Mouse (Mus musculus) liver, adult (tissue): ENCODE measurements around the gene Klhl34.

Experiments used
- GATA4 ChIP-seq: IDR thresholded peaks from 2 replicates; pipeline ENCODE4 v1.6.1; 2014; ENCODE audit warnings: mild to moderate bottlenecking, low read length; ENCODE audit not compliant: insufficient replicate concordance

Klhl34 gene

DNA sequence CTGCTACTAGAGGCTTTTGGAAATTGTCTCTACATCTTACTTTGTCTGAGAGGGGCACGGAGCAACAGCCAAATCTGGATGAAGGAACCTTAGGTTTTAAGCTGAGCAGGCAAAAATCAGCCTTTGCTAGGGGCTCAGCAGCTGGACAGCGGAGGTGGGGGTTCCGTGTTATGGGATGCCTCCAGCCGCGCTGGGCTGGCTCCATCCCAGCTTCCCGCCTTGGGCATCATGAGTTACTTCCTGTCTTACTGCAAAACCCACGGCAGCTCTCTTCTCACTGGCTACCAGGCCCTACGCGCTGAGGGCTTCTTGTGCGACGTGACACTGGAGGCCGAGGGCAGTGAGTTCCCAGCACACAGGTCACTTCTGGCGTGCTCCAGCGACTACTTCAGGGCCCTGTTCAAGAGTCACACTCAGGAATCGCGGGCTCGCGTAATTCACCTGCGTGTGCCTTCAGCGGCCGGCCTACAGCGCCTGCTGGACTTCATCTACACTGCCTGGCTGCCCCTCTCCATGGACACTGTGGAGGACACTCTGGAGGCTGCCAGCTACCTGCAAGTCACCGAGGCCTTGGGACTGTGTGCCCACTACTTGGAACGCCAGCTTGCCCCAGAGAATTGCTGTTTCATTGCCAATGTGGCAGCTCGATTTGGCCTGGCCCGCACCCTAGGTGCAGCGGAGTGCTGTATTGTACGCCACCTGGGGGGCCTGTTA, at the start of gene Klhl34:
Gene Klhl34, plus strand, starts transcription at position 229 of the 714 bp plus-strand sequence.
- no peak for TF ChIP-seq GATA4

DNA sequence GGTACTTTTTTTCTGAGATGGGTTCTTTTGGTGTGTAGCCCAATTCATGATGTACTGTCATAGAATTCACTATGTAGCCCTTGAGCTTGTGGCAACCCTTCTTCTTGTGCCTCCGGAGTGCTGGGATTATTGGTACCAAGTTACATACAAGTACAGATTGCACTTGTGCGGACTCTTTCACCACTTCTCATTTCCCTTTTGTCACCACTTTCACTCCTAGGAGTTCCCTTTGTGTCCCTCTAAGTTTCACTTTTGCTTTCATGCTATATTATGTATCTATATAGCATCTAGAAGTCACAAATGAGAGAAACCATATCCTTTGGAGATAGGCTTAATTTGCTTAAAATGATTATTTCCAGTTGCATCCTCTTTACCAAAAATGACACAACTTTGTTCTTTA, 16.6 kb upstream of the Klhl34 start:
- TF ChIP-seq GATA4 = no peak

DNA sequence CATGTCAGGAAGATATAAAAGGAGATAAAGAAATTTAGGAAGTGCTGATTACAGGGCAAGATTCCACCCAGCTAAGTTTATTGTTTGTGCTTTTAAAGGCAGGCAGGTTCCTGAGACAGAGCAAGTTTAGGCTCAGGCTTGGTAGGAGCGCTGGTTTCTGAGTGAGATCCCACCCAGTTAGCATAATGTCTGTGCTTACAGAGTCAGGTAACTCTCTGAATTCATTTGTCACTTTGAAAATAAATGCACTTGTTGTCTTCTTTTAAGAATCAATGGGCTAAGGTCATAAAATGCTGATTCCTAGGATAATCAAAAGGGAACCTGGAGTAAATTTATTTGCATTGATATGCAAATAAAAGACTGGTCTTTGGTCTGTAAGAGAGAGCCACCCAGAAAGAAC, 8.5 kb upstream of the Klhl34 start:
- TF ChIP-seq GATA4 = no peak

DNA sequence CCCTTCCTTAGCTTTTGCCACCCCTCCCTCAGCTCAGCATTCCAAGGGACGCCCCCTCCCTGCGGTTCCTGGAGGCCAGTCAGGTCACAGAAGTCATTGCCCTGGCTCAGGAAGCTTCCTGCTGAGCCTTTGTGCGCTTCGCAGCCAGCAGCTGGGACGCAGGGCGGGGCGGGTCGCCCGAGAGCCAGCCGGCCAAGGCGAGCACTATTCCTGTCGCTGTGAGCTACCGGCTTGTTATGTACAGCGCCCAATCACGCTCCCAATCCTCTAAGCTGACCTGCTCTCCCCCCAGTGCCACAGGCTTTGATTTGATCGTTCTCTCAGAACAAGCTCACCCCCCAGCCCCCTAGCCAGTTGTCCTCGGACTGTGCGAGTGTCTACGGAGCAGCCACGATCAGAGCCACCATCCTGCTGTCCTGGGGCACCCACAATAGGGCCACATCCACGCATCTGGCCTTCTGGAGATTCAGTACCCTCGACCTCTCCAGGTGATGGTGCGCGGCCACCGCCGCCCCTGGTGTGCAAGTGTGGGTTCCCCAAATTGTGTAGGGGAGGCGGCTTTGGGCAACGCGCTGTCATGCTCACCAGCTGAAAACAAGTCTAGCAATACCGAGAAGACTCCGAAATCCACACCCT, 546 bp upstream of the Klhl34 start:
- no peak for TF ChIP-seq GATA4

DNA sequence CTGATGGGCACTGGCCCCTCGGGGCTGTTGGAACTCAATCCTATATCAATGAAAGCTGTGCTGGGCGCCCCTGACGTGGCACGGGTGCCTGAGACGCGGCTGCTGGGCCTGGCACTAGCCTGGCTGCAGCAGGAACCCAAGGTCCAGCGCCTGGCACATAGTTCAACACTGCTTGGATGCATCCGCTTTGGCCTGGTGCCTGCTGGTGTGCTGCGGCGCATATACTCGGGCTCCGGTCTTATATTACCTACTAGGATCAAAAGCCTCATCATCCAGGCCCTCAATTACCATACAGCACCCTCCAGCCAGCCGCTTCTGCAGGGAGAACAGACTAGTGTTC, 656 bp downstream of the Klhl34 start:
- TF ChIP-seq GATA4 = no peak

DNA sequence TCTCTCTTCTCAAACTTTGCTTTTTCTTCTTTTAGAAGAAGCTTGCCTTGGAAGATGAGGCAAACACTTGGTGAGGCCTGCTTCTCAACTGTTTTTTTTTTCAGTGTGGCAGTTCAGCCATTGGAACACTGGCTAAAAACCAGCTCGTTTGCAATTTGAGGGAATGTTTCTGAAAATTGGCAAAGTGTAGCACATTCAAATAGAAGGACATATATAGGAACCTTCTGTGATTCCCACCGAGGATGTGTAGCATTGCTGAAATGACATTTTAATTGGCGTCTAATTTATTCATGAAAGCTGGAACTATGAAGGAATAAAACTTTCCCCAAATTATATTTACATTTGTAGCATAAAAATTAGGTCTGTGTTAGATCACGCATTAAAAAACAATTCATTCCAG, 11.7 kb downstream of the Klhl34 start:
- TF ChIP-seq GATA4 = no peak
